Mouse (Mus musculus) small intestine, adult 2 months (tissue): ENCODE measurements around the gene Pde4d. TPM values are rescaled to one million over a fixed set of nuclear protein-coding genes. Genes with fewer than 3 reads are reported as not detected.

ENCODE experiments used
- H3K27ac ChIP-seq: fragments of 200-500 bp; 2 replicates; pipeline ENCODE4 v1.5.1; 2012; ENCODE audit warnings: low read depth, low read length, control low read depth, inconsistent platforms; ENCODE audit not compliant: insufficient read depth
- H3K27me3 ChIP-seq: fragments of 200-500 bp; 2 replicates; pipeline ENCODE4 v1.6.1; 2012; ENCODE audit warnings: mild to moderate bottlenecking, moderate library complexity, low read length, inconsistent platforms; ENCODE audit not compliant: control insufficient read depth, insufficient read depth
- H3K36me3 ChIP-seq: fragments of 200-500 bp; 2 replicates; pipeline ENCODE4 v1.6.1; 2012; ENCODE audit warnings: mild to moderate bottlenecking, low read length, control low read depth, inconsistent platforms; ENCODE audit not compliant: control insufficient read depth, insufficient read depth
- H3K4me1 ChIP-seq: fragments of 200-500 bp; 2 replicates; pipeline ENCODE4 v1.6.1; 2012; ENCODE audit warnings: low read length, inconsistent platforms, mixed read lengths; ENCODE audit not compliant: control insufficient read depth, insufficient read depth, insufficient read length
- H3K4me3 ChIP-seq: fragments of 200-500 bp; 2 replicates; pipeline ENCODE4 v1.5.1; 2012; ENCODE audit warnings: low read depth, mild to moderate bottlenecking, control low read depth, inconsistent platforms, low read length, moderate library complexity
- CTCF ChIP-seq: fragments of 200-500 bp; IDR thresholded peaks from 2 replicates; pipeline ENCODE4 v1.5.1; 2012; ENCODE audit warnings: low read depth, mild to moderate bottlenecking, control low read depth, inconsistent platforms, low read length, moderate library complexity, mixed read lengths; ENCODE audit not compliant: insufficient replicate concordance, insufficient read length; ENCODE audit errors: extremely low read depth
- POLR2A ChIP-seq: fragments of 200-500 bp; IDR thresholded peaks from 2 replicates; pipeline ENCODE4 v1.6.1; 2012; ENCODE audit warnings: low read depth, mild to moderate bottlenecking, control low read depth, inconsistent platforms, low read length, moderate library complexity
- WGBS: fragments of 180-500 bp; shearing (Covaris S2); methylation state at CpG from one replicate; pipeline ENCODE4 v1.1.7; 2018; 5-methylcytosine and 5-hydroxymethylcytosine counted together
- polyA plus RNA-seq: library from polyadenylated mRNA; depleted of rRNA; stranded (reverse); fragments of >200 nt; gene quantifications from 2 replicates; pipeline ENCODE4 v1.2.3, GENCODE M21; 2012

Gene Pde4d
- polyA plus RNA-seq, 1 experiment, result 8.4 TPM

DNA sequence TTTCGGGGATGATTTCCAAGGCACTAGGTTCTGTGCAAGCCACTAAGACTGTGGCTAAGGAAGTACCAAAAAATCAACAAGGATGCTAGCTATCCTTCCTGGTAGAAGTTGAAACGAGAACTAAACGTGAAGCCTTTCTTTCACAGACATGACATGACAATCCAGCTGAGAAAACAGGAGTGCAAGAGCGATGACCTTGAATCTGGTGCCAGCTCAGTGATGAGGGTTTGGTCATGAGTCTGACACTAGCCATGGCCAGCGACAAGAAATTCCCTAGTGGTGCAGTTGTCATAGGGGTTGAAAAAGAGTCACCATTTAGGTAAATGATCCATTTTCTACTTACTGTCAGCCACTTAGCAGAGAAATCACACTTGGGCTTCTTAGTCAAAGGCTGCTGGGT is 1466.2 kb downstream of the Pde4d start:
- Histone ChIP-seq H3K27ac (no peak overlapping the region), H3K36me3 (no peaks in the 10 kb centered on the region), H3K27me3 (no peaks in the 10 kb centered on the region), H3K4me3 (no peak overlapping the region), H3K4me1 (peaks cover 6% of the 10 kb centered on the region; the same call in 1 of the 2 replicates)
- 79% methylated on average over 5 of the region's 5 CpGs for WGBS
- TF ChIP-seq CTCF (no peak), POLR2A (no peak)

DNA sequence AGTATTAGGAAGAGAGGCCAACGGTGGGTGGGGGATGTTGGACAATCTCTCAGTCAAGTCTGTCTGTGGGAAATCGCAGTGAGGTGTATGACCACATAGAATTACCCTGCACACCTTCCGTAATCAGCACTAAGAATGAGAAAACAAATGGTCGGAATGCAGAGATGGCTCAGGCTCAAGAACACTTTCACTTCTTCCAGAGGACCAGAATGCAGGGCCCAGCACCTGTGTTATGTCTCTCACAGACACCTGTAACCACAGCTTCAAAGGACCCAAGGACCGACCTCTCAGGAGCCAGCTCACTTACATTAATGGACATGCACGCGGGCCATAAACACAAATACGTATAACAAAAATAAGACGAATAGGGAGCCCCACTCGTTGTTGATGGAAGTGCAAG is 1467.8 kb downstream of the Pde4d start:
- no peak overlapping the region for H3K27ac ChIP-seq
- H3K4me1 ChIP-seq, result peaks cover 6% of the 10 kb centered on the region; the same call in 1 of the 2 replicates
- no peaks in the 10 kb centered on the region for H3K36me3 ChIP-seq
- H3K27me3 ChIP-seq, result no peaks in the 10 kb centered on the region
- TF ChIP-seq CTCF, result no peak
- TF ChIP-seq POLR2A, result no peak
- H3K4me3 ChIP-seq, result no peak overlapping the region
- 82% methylated on average over 10 of the region's 10 CpGs for WGBS

DNA sequence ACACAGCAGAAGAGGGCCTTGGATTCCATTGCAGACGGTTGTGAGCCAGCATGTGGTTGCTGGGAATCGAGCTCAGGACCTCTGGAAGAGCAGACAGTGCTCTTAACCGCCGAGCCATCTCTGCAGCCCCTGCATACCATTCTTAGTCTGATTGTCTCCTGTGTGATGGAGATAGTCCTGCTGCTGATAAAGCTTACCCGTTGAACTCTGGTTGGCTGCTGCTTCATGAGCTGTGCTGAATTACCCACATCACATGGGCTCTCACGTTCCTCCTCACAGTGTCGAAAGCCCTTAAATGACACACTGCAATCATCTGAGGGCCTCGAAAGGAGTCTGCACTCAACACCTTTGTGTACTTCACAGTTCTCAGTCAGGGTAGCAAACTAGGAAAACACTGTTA is 1468.9 kb downstream of the Pde4d start:
- H3K27ac ChIP-seq, result no peak overlapping the region
- WGBS, result 75% methylated on average over 8 of the region's 8 CpGs
- no peak for TF ChIP-seq POLR2A
- no peak for TF ChIP-seq CTCF

DNA sequence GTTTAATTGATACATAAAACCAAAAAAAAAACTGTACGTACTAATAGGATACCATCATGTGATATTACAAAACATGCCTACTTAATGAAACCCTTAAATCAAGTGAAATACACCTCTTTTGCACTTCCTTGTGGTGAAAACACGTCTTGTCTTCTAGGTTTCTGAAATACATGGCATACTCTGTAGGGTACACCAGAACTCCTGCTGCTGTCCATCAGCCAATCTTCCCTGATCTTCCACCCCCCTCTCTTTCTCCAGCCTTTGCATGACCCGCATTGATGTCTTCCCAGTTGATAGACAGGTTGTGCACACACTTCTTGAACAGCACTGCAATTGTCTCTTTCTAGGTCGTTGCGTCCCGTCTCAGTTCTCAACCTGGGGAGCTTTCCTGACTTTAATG is 1470.5 kb downstream of the Pde4d start:
- no peak for TF ChIP-seq CTCF
- TF ChIP-seq POLR2A, result no peak
- 86% methylated on average over 6 of the region's 6 CpGs for whole genome bisulfite sequencing
- H3K36me3 ChIP-seq, result no peaks in the 10 kb centered on the region

More for the DNA sequence above, 1468.9 kb downstream of the Pde4d start:
- Histone ChIP-seq H3K4me1 (peaks cover 6% of the 10 kb centered on the region; the same call in 1 of the 2 replicates), H3K4me3 (no peak overlapping the region), H3K27me3 (no peaks in the 10 kb centered on the region), H3K36me3 (no peaks in the 10 kb centered on the region)

DNA sequence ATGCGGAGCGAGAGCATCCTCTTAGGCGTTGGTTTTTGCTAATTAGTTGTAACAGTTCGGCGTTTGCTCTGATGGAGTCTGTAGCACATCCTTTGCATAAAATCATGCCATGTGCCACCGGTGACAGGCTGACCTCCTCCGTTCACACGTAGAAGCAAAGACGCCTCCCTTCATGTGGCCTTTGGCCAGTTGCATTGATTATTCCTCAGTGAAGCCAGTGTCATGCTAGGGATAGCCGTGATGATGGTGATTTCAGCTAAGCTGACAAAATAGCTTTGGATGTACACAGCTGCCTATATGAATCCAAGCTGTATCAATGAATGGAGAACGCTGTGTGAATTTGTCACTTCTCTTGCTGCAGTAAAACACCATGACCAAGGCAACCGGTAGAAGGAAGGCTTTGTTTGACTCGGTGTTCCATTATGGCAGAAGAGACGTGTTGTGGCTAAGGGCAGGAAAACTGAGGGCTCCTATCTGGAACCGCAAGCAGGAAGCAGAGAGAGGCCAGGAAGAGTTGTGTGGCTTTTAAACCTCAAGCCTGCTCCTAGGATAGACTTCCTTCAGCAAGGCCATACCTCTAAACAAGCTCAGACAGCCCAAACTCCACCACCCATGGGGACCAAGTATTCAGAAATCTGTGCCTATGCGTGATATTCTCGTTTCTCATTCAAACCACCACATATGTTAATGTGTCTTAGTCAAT is 1471.7 kb downstream of the Pde4d start:
- Histone ChIP-seq H3K4me3 (no peak overlapping the region), H3K36me3 (no peaks in the 10 kb centered on the region), H3K27ac (no peak overlapping the region), H3K27me3 (no peaks in the 10 kb centered on the region), H3K4me1 (no peaks in the 10 kb centered on the region; the same call in 1 of the 2 replicates)
- 84% methylated on average over 17 of the region's 17 CpGs for WGBS
- TF ChIP-seq POLR2A, result no peak
- no peak for TF ChIP-seq CTCF

More for the DNA sequence above, 1470.5 kb downstream of the Pde4d start:
- no peak overlapping the region for H3K4me3 ChIP-seq
- H3K27ac ChIP-seq, result no peak overlapping the region
- H3K4me1 ChIP-seq, result no peaks in the 10 kb centered on the region
- no peaks in the 10 kb centered on the region for H3K27me3 ChIP-seq

DNA sequence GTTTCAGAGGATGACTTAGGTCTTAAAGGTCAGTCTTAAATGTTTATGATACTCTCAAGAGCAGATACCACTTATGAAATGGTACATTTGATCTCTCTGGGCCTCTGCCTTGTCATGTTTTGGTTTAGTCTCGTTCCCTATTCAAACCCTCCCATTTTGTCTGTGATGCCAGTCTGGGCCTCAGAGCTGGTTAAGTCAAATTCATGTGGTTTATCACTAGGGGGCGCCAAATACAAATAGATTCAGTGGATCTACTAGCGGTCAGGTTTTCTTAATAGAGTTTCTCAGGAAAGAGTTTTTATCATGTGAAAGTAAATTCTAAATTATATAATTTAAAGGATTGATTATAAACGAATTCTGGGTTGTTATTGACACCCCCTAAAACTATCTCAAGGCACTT is 1472.5 kb downstream of the Pde4d start:
- H3K27ac ChIP-seq, result no peak overlapping the region
- no peak for TF ChIP-seq POLR2A
- no peak for TF ChIP-seq CTCF
- H3K4me3 ChIP-seq, result no peak overlapping the region
- 3% methylated on average over 4 of the region's 4 CpGs for WGBS
- no peaks in the 10 kb centered on the region for H3K36me3 ChIP-seq
- H3K4me1 ChIP-seq, result no peaks in the 10 kb centered on the region; the same call in 1 of the 2 replicates
- H3K27me3 ChIP-seq, result no peaks in the 10 kb centered on the region

DNA sequence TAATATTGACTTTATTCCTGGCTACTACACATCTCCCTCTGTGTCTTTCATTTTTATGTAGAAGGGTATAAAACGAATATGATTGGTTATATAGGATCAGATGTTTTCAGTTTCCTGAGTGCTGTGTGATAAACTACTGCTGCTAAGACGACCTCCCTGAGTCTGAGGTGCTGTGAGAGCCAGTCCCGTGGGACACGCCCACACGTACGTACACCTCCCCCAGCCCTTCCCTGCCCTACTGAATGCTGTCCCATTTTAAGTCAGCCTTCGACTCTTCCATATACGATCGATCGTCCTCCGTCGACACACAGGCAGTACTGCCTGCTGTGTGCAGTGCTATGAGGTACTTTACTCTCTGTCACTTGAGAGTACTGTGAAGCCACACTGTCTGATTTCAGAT is 1473.0 kb downstream of the Pde4d start:
- 72% methylated on average over 12 of the region's 12 CpGs for WGBS

More for the DNA sequence above, 1473.0 kb downstream of the Pde4d start:
- H3K27me3 ChIP-seq, result no peaks in the 10 kb centered on the region
- H3K27ac ChIP-seq, result no peak overlapping the region
- H3K4me1 ChIP-seq, result no peaks in the 10 kb centered on the region; the same call in 1 of the 2 replicates
- no peak overlapping the region for H3K4me3 ChIP-seq
- TF ChIP-seq CTCF, result no peak
- H3K36me3 ChIP-seq, result no peaks in the 10 kb centered on the region
